Mouse (Mus musculus) spleen, adult 2 months (tissue): ENCODE data around the gene Ppard.

Source experiments
- CTCF ChIP-seq: fragments of 200-500 bp; IDR thresholded peaks from 2 replicates; pipeline ENCODE4 v1.5.1; 2011; ENCODE audit warnings: mild to moderate bottlenecking, inconsistent platforms; ENCODE audit not compliant: insufficient read depth, insufficient read length, insufficient replicate concordance; ENCODE audit errors: extremely low read depth
- POLR2A ChIP-seq: fragments of 200-500 bp; IDR thresholded peaks from 2 replicates; pipeline ENCODE4 v1.6.1; 2011; ENCODE audit warnings: low read depth, low read length, inconsistent platforms

DNA sequence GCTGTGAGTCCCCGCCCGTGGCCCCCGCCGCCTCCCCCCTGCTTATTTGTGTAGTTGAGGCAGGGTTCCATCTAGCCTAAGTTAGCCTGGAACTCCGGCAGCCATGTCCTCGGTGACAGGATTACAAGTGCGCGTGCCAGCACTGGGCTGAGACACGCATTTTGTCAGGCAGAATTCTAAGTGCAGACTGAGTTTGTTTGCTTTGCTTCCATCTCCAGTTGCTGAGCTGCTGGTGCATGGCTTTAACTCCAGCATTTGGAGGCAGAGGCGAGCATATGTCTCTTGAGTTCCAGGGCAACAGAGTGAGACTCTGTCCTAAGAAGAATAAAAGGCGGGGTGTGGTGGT lies 81.4 kb downstream of the Ppard start:
- TF ChIP-seq CTCF: no peak
- TF ChIP-seq POLR2A: no peak
